Mouse (Mus musculus) neural tube, embryonic 12.5 days (tissue): Measurements from ENCODE around the gene Rpp21. TPM values are rescaled to one million over a fixed set of nuclear protein-coding genes. Genes with fewer than 3 reads are reported as not detected.
A peak's percentile ranks its signal among the peaks of the same experiment; 100 is the strongest.

Source experiments
- ATAC-seq: fragments of 200-750 bp; cut with Nextera tagmentation; 2 replicates; pipeline ENCODE4 v1.8.0; 2017; ENCODE audit warnings: low read depth, mild to moderate bottlenecking, moderate TSS enrichment, moderate library complexity; ENCODE audit not compliant: low FRiP score
- H3K27ac ChIP-seq: fragments of 300-500 bp; sonication (generic); 2 replicates; pipeline ENCODE4 v1.5.1; 2016
- H3K27me3 ChIP-seq: fragments of 300-500 bp; sonication (generic); replicated peaks from 2 replicates; pipeline ENCODE4 v1.6.1; 2016; ENCODE audit warnings: mild to moderate bottlenecking
- H3K36me3 ChIP-seq: fragments of 300-500 bp; sonication (generic); 2 replicates; pipeline ENCODE4 v1.6.1; 2016; ENCODE audit warnings: mild to moderate bottlenecking
- H3K4me1 ChIP-seq: fragments of 300-500 bp; sonication (generic); 2 replicates; pipeline ENCODE4 v1.6.1; 2016
- H3K4me2 ChIP-seq: fragments of 300-500 bp; sonication (generic); replicated peaks from 2 replicates; pipeline ENCODE4 v1.6.1; 2016; ENCODE audit warnings: mild to moderate bottlenecking
- H3K4me3 ChIP-seq: fragments of 300-500 bp; sonication (generic); 2 replicates; pipeline ENCODE4 v1.5.1; 2016
- H3K9ac ChIP-seq: fragments of 300-500 bp; sonication (generic); 2 replicates; pipeline ENCODE4 v1.6.1; 2016; ENCODE audit warnings: mild to moderate bottlenecking
- H3K9me3 ChIP-seq: fragments of 300-500 bp; sonication (generic); 2 replicates; pipeline ENCODE4 v1.6.1; 2016; ENCODE audit warnings: mild to moderate bottlenecking
- WGBS: fragments of 180-500 bp; shearing (Covaris S2); methylation state at CpG from one replicate; pipeline ENCODE4 v1.1.7; 2016; 5-methylcytosine and 5-hydroxymethylcytosine counted together
- polyA plus RNA-seq: library from polyadenylated mRNA; unstranded; fragments of >200 nt; fragmentation: Nextera tagmentation; extraction: Ambion mirVana; gene quantifications from 2 replicates; pipeline ENCODE4 v1.2.1, GENCODE M21; 2016

Gene Rpp21
- 84.2 and 94.0 TPM in 2 replicates for polyA plus RNA-seq

DNA sequence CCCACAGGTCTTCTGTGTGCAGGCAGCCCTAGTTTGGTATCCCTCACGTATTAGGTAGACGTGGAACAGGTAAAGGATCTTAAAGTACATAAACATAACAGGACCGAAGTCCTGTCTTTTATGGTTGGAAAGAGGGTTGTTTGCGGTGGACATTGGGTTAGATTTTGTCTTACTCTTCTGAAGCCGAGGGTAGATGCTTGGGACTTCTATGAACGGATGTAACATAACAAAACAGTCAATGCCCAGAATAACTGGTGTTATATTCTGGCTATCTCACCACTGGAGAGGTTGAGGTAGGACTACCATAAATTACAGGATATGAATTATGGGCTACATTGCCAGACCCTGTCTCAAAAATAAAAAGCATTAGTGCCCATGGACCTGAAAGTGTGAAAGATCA lies at the start of gene Rpp21:
Rpp21 (minus strand) TSS at position 101 of the 400 bp plus-strand sequence.
- Histone ChIP-seq H3K36me3 (peaks cover 36% of the 10 kb centered on the region), H3K27ac (no peak within 1 kb of the TSS; the same call in 1 of the 2 replicates), H3K4me2 (peak within 1 kb of the TSS; percentile 64), H3K27me3 (no peaks in the 10 kb centered on the region), H3K4me1 (peaks cover 4% of the 10 kb centered on the region), H3K4me3 (peak within 1 kb of the TSS; percentile 72), H3K9me3 (no peaks in the 10 kb centered on the region), H3K9ac (peak within 1 kb of the TSS; percentile 76)
- 54% methylated on average over 6 of the region's 6 CpGs for WGBS
- 0 out of 2 replicates have a peak, but pooled peaks have one; percentile 30 for ATAC-seq

DNA sequence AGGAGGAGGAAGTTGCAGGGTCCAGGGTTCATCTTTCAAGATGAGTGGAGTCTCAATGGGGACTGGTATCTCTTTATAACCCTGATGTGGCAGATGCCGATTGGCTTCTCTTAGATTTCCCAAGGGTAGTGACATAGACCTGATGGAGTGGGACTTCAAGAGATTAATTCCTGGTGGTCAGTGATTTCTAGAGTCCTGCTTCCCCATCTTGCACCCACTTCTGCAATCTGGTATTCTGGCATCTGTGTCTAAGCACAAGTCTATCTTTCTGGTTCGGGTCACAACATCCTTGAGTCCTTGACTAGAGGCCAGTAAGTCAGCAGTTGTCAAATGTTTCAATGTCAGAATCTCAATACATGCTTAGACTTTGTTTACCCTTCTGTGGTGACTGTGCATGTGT lies 28.5 kb upstream of the Rpp21 start, which contains the start of gene H2-M10.2:
H2-M10.2 (minus strand) TSS at position 101 of the 400 bp plus-strand sequence.
- no peak for ATAC-seq
- Histone ChIP-seq H3K4me3 (no peak within 1 kb of the TSS), H3K4me2 (no peak within 1 kb of the TSS), H3K4me1 (no peaks in the 10 kb centered on the region), H3K27ac (no peak within 1 kb of the TSS), H3K27me3 (no peaks in the 10 kb centered on the region), H3K9me3 (peaks cover 10% of the 10 kb centered on the region; the same call in 1 of the 2 replicates), H3K36me3 (peaks cover 10% of the 10 kb centered on the region), H3K9ac (no peak within 1 kb of the TSS)
- WGBS = 87% methylated on average over 2 of the region's 2 CpGs

DNA sequence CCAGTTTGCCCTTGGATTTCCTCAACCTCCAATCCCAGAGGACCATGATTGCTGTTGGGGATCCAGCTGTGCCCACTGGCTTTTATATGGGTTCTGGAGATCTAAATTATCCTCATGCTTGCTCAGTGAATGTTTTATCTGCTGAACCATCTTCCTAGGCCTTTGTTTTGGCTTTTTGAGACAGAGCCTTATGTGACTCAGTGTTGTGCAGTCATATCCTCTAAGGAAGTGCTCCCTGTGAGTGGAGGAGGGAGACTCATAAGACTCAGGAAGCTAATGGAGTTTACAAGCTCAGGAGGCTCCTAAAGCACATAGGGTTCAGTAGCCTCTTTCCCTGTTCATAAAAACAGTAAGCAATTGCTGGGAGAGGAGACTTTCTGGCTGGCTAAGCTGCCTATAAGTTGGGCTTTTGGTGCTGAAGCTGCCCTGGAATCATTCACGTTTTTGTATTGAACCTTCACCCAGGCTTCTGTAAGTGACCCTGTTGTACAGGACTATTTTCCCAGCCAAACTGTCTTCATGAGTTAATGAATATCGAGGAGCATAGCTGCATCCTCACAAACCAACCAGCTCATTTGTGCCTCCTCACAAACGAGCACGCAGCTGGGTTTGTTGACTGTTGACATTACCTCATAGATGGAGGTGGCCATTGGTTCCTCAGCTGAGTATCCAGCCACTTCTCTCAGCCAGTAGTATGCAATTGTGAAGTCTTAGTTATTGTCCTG lies 23.8 kb upstream of the Rpp21 start:
- H3K36me3 ChIP-seq = peaks cover 29% of the 10 kb centered on the region

DNA sequence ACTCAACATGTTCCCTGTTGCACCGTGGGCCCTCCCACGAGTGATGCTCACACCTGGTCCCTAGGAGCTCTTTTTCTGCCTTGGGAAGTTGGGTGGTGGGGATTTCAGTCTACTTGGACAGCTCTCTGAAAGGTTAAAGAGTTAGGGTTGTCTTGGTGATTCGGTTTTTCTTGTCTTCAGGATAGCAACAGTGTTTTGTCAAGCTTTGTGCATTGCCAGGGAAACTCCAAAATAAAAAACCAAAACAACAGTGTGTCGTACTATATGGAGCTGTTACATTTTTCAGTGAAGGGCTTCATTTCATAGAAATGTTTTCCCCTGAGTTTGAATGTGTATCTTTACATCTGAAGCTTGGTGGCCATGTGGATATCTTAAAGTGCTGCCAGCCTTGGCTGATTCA lies 16.9 kb upstream of the Rpp21 start:
- Histone ChIP-seq H3K27me3 (no peaks in the 10 kb centered on the region), H3K4me1 (peaks cover 25% of the 10 kb centered on the region), H3K4me2 (no peak overlapping the region), H3K9ac (no peak overlapping the region), H3K36me3 (peaks cover 18% of the 10 kb centered on the region), H3K4me3 (no peak overlapping the region), H3K27ac (no peak overlapping the region), H3K9me3 (no peaks in the 10 kb centered on the region)
- ATAC-seq = no peak
- WGBS = 96% methylated on average over 4 of the region's 4 CpGs

More for the DNA sequence above, 23.8 kb upstream of the Rpp21 start:
- H3K9ac ChIP-seq = no peak overlapping the region
- no peak for ATAC-seq
- H3K27ac ChIP-seq = no peak overlapping the region
- no peak overlapping the region for H3K4me3 ChIP-seq
- H3K27me3 ChIP-seq = no peaks in the 10 kb centered on the region
- H3K4me2 ChIP-seq = no peak overlapping the region
- peaks cover 13% of the 10 kb centered on the region; the same call in 1 of the 2 replicates for H3K9me3 ChIP-seq
- 90% methylated on average over 4 of the region's 4 CpGs for WGBS
- no peaks in the 10 kb centered on the region for H3K4me1 ChIP-seq

DNA sequence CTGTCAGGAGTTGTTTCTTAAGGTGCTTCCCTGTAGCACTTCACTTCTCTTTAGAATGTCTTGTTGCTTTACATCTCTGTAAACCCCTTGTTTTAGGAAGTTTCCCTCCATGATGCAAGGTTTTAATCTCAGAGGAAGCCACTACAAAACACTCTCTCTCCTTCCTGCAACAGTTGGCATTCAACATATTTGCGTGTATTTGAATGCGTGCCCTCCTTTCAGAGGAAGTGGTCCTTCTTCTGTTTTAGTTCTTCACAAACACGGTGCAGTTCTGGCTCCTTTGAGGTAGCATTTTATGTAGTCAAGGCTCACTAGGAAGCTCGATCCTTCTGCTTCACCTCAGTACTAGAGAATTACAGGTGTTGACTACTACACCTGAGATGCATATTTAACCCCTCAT lies 15.9 kb upstream of the Rpp21 start:
- H3K9me3 ChIP-seq = no peaks in the 10 kb centered on the region
- no peak overlapping the region for H3K4me3 ChIP-seq
- WGBS = 91% methylated on average over 4 of the region's 4 CpGs
- peaks cover 19% of the 10 kb centered on the region for H3K36me3 ChIP-seq
- 0 out of 2 replicates have a peak overlapping the region, but pooled peaks have one; percentile 87 for H3K4me2 ChIP-seq
- H3K4me1 ChIP-seq = peaks cover 26% of the 10 kb centered on the region
- no peaks in the 10 kb centered on the region for H3K27me3 ChIP-seq
- H3K9ac ChIP-seq = no peak overlapping the region
- ATAC-seq = no peak
- H3K27ac ChIP-seq = no peak overlapping the region

DNA sequence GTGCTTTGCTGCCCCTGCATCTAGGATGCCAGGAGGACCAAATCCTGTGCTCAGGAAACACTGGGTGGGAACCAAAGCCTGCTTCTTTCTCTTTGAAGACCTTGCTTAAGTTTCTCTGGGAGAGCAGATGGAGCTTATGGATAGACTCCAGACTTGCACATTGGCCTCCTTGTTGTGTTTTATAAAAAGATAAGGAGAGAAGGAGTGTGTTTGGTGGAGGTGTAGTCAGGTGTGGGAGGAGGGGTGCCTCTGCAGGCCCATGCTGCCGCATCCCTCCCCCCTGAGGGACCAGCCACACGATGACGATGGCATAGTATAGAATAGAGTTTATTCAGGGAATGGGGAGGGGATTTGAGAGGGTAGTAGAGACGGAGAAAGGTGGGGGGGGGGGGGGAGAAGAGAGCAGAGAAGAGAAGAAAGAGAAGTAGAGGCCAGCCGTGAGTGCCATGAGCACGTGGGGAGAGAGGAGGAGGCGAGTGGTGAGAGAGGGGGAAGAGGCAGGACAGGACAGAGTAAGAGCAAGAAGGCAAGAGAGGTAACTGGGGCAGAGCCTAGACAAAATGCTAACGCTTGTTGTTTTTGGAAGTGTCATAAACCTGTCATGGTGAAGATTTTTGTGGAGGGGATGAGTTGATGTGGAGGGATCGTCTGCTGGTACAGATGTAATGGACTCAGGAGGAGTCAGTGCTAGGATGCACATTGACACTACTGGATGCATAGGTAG lies 14.9 kb upstream of the Rpp21 start:
- H3K36me3 ChIP-seq = peaks cover 23% of the 10 kb centered on the region
- H3K4me2 ChIP-seq = peak overlapping the region; percentile 87
- H3K27me3 ChIP-seq = no peaks in the 10 kb centered on the region
- no peak overlapping the region for H3K27ac ChIP-seq
- H3K9me3 ChIP-seq = no peaks in the 10 kb centered on the region
- WGBS = 83% methylated on average over 9 of the region's 9 CpGs
- no peak for ATAC-seq
- H3K4me3 ChIP-seq = peak overlapping the region; percentile 94
- peaks cover 26% of the 10 kb centered on the region for H3K4me1 ChIP-seq
- peak overlapping the region; percentile 89 for H3K9ac ChIP-seq

DNA sequence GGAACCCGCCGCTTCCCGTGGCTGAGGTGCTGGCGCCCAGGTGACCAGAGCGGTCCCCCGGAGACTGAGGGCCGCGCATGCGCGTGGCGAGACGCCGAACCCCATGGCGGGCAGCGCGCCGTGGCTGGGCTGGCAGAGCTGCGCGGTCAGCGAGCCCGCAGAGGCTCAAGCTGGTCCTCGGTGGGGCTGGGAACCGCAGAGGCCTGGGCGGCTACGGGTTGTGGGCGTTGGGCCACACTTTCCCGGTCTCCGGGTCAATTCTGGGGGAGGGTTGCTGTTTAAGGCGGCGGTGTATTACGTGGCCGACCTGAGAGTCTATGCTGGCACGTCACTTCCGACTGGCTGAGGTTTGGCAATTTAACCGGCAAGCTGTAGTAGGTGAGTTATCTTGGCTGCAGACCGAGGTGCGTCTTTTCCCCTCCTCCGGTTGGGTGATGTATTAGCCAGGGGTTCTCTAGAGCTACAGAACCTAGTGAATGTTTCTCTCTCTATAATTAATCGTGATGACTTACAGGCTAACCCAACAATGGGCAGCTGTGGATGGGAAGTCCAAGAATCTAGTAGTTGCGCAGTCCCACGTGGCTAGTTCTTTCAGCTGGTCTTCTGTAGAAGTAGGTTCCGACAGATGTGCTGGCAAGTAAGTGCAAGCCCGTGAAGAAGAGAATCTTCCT lies 13.9 kb upstream of the Rpp21 start, which contains the start of gene Trim39:
Trim39 (minus strand) TSS at position 662 of the 671 bp plus-strand sequence.
- no peaks in the 10 kb centered on the region for H3K27me3 ChIP-seq
- no peaks in the 10 kb centered on the region for H3K9me3 ChIP-seq
- H3K4me3 ChIP-seq = peak within 1 kb of the TSS; percentile 94
- peak within 1 kb of the TSS; percentile 87 for H3K4me2 ChIP-seq
- H3K4me1 ChIP-seq = peaks cover 26% of the 10 kb centered on the region
- peak within 1 kb of the TSS; percentile 89 for H3K9ac ChIP-seq
- WGBS = 1% methylated on average over 43 of the region's 43 CpGs
- peak; percentile 85 for ATAC-seq
- peak within 1 kb of the TSS; percentile 87 for H3K27ac ChIP-seq
- H3K36me3 ChIP-seq = peaks cover 34% of the 10 kb centered on the region

DNA sequence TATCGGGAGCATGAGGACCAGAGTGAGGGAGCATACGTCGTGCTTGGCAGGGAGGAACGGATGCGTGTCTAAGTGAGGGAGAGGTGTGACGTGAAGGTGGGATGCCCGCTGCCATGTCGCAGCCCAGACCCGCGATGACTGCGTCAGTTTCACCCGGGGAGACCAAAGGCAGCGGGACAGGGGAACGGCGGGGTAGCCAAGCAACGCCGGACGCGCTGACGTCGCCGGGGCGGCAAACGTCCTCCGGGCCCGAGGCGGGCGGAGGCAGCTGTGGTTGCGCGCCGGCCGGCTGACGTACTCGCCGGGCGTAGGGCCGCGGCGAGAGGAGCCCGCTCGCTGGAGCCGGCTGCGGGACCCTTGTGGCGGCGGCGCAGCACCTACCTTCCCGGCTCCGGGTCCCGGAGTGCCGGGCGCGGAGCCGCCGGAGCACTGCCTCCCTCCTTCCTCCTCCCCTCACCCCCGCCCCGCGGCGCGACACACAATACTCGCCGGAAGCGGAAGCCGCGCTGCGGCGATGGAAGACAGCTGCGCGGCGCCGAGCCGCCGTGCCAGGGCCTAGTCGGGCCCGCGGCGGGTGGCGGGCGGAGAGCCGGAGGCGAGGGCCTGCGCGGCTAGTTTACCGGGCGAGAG lies 13.2 kb upstream of the Rpp21 start:
- peak overlapping the region; percentile 94 for H3K4me3 ChIP-seq
- peak overlapping the region; percentile 87 for H3K4me2 ChIP-seq
- peak; percentile 92 for ATAC-seq
- H3K36me3 ChIP-seq = peaks cover 35% of the 10 kb centered on the region
- H3K27ac ChIP-seq = peak overlapping the region; percentile 87
- H3K9me3 ChIP-seq = no peaks in the 10 kb centered on the region
- WGBS = under 1% methylated on average over 77 of the region's 84 CpGs
- peak overlapping the region; percentile 89 for H3K9ac ChIP-seq
- H3K4me1 ChIP-seq = peaks cover 26% of the 10 kb centered on the region
- no peaks in the 10 kb centered on the region for H3K27me3 ChIP-seq

DNA sequence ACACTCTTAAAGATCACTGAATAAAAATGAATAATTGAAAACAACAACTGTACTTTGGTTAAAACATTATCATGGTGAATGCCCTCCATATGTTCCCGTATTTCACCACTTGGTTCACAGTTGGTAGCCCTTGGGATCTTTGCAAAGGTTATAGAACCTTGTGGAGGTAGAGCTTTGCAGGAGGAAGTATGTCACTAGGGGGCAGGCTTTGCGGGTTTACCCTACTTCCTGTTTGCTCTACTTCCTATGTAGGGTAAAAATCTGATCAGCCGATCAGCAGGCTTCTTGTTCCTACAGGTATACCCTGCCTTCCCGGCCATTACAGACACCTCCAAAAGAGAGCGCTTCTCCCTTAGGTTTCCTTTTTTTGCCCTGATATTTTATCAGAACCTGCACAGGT lies 8.0 kb upstream of the Rpp21 start:
- Histone ChIP-seq H3K4me2 (no peak overlapping the region), H3K27ac (no peak overlapping the region), H3K9me3 (no peaks in the 10 kb centered on the region), H3K4me3 (no peak overlapping the region), H3K4me1 (peaks cover 10% of the 10 kb centered on the region), H3K27me3 (no peaks in the 10 kb centered on the region), H3K9ac (no peak overlapping the region), H3K36me3 (peaks cover 70% of the 10 kb centered on the region)
- WGBS = 76% methylated on average over 5 of the region's 5 CpGs
- no peak for ATAC-seq

DNA sequence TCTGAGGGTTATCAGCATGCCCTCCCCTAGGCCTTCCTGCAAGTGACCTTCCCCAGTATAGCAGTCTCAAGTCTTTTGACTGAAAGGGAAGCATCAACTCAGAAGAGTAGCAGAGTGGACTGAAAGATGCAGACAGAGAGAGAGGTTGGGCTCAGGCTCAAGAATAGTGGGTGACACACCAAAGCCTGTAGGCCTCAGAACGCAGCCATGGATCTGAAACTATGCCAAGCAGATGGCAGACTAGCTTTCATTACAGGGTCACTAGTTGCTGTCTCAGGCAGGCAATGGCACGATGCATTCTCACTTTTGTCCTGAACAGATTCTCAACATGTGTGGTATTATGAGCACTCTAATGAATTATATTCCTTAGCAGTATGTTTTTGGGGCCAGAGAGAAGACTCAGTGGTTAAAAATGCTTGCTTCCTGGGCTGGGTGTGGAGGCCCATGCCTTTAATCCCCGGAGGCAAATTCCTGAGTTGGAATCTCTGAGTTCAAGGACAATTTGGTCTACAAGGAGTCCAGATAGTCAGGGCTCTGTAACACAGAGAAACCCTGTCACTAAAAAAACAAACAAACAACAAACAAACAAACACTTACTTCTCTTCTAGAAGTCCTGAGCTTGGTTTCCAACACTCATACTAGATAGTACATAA lies 6.5 kb upstream of the Rpp21 start:
- H3K36me3 ChIP-seq = peaks cover 85% of the 10 kb centered on the region
- no peak overlapping the region for H3K4me3 ChIP-seq
- H3K4me1 ChIP-seq = no peaks in the 10 kb centered on the region
- no peak for ATAC-seq
- no peak overlapping the region for H3K27ac ChIP-seq
- no peaks in the 10 kb centered on the region for H3K9me3 ChIP-seq
- no peaks in the 10 kb centered on the region for H3K27me3 ChIP-seq
- WGBS = 93% methylated on average over 3 of the region's 3 CpGs
- H3K4me2 ChIP-seq = no peak overlapping the region
- H3K9ac ChIP-seq = no peak overlapping the region

DNA sequence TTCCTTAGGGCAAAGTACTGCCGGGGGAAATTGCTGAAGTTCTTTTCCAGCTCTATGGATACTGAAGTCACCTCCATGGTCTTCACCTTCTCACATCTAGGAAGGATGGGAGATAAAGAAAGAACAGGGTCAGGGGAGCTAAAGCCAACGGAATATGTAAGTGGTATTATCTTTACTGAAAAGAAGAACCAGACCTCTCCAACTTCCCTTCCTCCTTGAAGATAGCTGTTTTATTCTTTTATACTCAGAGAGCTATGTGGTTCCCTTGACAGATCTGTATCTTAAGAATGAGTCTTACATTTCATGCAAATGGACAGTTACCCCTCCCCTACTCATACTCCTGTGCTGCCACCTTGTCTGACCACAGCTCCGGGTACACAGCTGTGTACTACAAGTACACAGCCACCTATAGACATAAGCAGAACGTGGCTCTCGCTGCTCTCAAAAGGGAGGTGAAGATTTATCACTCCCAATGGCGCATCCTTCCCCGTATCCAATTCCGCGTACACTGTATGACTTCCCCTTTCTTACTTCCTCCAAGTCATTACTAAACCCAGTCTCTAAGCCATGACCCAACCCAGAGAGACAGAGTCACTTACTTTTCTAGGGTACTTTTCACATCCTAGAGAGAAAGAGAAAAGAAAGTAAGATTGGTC lies 3.8 kb upstream of the Rpp21 start:
- Histone ChIP-seq H3K9me3 (no peaks in the 10 kb centered on the region), H3K27ac (no peak overlapping the region), H3K4me2 (no peak overlapping the region), H3K4me1 (peaks cover 4% of the 10 kb centered on the region), H3K27me3 (no peaks in the 10 kb centered on the region), H3K9ac (no peak overlapping the region), H3K4me3 (no peak overlapping the region), H3K36me3 (peaks cover 68% of the 10 kb centered on the region)
- 88% methylated on average over 9 of the region's 9 CpGs for WGBS
- ATAC-seq = no peak
